Mouse (Mus musculus) gonadal fat pad, adult 2 months (tissue): ENCODE results near the gene Sec24c. TPM values are rescaled to one million over a fixed set of nuclear protein-coding genes. Genes with fewer than 3 reads are reported as not detected.

Experiments
- DNase-seq: peaks from one replicate; pipeline ENCODE4 v3.0.0-alpha.2; 2012; ENCODE audit warnings: low read depth
- polyA plus RNA-seq: library from polyadenylated mRNA; depleted of rRNA; stranded (reverse); fragments of >200 nt; gene quantifications from 2 replicates; pipeline ENCODE4 v1.2.3, GENCODE M21; 2012; rRNA removed

Sec24c gene
- polyA plus RNA-seq, 1 experiment: 173 TPM

GRCm38 (mm10) chr14:20733952-20734774 is 60.1 kb downstream of the Sec24c start, which contains the start of gene Ndst2:
TSS of gene Ndst2 (minus strand) at chr14:20734562.
- DNase-seq: no peak

GRCm38 (mm10) chr14:20735052-20735451 is 60.9 kb downstream of the Sec24c start:
- DNase-seq: no peak

- no peak for DNase-seq
Observed at GRCm38 (mm10) chr14:20735892-20736390, 61.8 kb downstream of the Sec24c start.

DNA sequence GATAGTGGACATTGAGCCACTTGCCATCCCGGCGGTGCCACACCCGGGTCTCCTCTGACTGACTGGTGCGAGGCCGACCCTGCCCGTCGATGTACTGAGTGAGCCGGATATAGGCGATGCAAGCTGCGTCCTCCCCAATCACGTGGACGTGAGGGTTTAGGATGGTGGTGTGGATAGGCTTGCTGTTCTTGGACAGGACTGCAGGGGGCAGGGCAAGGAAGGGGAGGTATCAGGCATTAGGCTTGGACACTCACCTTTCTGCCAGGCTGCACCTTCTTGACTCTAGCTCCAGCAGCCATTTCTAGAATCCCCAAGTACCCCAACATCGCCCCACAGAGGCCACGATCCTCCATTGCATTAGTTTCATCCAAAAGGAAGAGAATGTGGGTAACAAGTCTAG is 63.2 kb downstream of the Sec24c start:
- no peak for DNase-seq

DNA sequence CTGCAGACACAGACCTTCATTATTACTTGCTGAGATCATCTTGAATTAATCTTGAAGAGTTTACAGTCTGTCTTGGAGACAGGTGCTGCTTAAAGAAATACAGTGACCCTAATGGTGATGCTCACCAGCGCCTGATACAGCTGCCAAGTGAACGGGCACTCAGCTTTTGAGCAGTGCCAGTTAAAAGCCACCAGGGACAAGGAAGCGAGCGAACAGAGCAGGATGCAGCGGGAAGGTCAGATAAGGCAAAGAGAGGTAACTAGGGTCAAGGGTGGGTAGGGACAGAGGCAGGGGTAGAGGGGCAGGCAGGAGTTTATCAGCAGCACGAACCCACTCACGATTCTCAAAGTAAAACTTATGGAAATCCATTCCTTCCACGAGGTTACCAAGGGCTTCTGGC is 64.4 kb downstream of the Sec24c start:
- DNase-seq: no peak

DNA sequence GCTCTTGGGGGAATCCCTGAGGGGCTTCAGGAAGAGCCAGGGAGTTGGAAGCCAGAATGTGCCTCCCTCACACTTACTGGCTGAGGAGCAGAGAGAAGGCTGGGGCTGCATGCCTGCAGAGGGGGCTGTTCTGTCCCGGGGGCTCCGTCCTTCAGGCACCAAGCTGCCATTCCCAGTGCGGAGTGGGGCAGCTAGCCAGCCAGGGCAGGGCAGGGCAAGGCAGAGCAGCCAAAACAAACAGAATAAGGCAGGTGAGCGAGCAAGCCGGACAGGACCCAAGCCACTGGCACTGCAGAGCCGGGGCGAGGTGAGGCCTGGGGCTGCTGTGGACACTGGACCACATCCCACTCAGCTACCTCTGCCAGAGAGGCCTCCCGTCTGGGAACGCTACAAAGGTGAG is 67.2 kb downstream of the Sec24c start:
- DNase-seq: no peak

DNA sequence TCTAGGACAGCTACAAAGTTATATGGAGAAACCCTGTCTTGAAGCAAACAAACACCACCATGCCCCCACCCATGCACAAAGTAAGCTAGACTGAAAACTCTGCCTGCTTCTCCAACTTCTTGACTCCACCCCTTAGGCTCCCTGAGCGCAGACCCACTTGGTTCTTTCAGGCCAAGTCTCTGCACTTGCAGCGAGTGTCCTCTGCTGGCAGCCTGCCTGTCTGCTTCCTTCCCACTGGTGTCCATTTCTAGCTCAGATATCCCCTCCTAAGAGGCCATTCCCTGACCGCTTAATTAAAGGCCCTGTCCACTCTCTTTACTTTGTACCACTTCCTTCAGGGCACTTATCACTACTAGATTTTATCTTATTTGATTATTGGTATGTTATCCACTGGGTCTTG is 69.5 kb downstream of the Sec24c start:
- DNase-seq: no peak

Other genes with a start within 250 kb of the Sec24c start
- 0.78 and 0.85 TPM in 2 replicates for gene Cfap70, start 222.1 kb upstream of the Sec24c start, polyA plus RNA-seq
- 72.9 and 87.9 TPM in 2 replicates for gene Anxa7, start 194.2 kb upstream of the Sec24c start, polyA plus RNA-seq
- gene Mss51, start 177.4 kb upstream of the Sec24c start, polyA plus RNA-seq: 0.57 and 0.90 TPM in 2 replicates
- gene Ppp3cb, start 127.7 kb upstream of the Sec24c start, polyA plus RNA-seq: 13.9 and 16.8 TPM in 2 replicates
- gene Usp54, start 33.2 kb upstream of the Sec24c start, polyA plus RNA-seq: 13.0 and 14.8 TPM in 2 replicates
- 1.1 and 1.6 TPM in 2 replicates for gene Myoz1, start 17.8 kb upstream of the Sec24c start, polyA plus RNA-seq
- 0.43 and 0.49 TPM in 2 replicates for gene Synpo2l, start 6.0 kb upstream of the Sec24c start, polyA plus RNA-seq
- gene Fut11, start 20.7 kb downstream of the Sec24c start, polyA plus RNA-seq: 13.0 and 15.5 TPM in 2 replicates
- 32.0 and 32.1 TPM in 2 replicates for gene Chchd1, start 28.7 kb downstream of the Sec24c start, polyA plus RNA-seq
- 177 and 198 TPM in 2 replicates for gene Zswim8, start 33.2 kb downstream of the Sec24c start, polyA plus RNA-seq
- gene Ndst2, start 60.3 kb downstream of the Sec24c start, polyA plus RNA-seq: 55.9 and 56.1 TPM in 2 replicates
- gene Camk2g, start 119.8 kb downstream of the Sec24c start, polyA plus RNA-seq: 38.5 and 43.3 TPM in 2 replicates
- 25.6 and 29.9 TPM in 2 replicates for gene Plau, start 162.4 kb downstream of the Sec24c start, polyA plus RNA-seq